Mouse (Mus musculus) cerebellum, adult 9-11 months (tissue): ENCODE measurements around the gene Zranb3.

ENCODE experiments used
- DNase-seq: peaks from one replicate; pipeline ENCODE4 v3.0.0; 2022

Zranb3 gene

DNA sequence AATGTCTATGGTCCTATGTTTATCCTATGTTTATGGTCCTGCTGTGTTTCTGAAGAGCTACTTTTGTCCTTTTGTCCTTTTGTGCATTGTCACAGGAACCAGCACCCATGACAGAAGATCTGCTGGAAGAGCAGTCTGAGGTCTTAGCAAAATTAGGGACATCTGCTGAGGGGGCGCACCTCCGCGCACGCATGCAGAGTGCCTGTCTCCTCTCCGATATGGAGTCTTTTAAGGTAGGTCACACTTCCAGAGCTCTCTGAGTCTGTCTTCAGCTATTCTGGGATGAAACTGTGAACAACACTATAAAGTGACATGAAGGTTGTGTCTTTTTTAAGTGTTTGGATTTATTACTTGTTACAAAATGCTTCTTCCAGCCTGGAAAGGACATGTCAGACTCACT is 168.5 kb downstream of the Zranb3 start:
- no peak for DNase-seq

DNA sequence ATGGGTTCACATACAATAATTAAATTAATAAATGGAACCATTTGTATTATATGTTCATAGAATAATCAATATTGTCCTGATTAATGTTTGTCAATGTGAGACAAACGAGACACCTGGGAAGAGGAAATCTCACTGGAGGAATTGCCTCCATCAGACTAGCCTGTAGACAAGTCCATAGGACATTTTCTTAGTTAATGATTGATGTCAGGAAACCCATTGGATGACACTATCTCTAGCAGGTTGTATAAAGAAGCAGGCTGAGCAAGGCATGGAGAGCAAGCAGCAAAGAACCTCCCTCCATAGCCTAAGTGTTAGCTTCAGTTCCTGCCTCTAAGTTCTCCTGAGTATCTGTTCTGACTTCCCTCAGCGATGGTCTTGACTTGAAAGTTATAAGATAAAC is 169.4 kb downstream of the Zranb3 start:
- DNase-seq = no peak

DNA sequence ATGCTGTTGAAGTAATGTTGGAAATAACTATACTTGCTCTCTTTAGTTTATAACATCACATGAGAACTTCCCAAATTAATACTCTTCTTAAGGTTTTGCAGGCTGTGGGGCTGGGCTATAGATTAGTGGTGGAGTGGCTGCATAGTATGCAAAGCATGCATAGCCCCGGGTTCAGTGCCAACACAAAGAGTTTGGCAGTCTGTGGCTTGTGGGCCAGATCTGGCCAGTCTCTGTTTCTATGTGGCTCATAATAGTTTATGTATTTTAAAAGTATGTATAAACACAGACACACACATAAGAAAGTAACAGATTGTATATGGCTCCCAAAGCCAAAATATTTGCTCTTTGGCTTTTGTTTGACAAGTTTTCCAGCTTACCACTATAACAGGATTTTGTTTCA is 187.0 kb downstream of the Zranb3 start:
- DNase-seq = no peak

DNA sequence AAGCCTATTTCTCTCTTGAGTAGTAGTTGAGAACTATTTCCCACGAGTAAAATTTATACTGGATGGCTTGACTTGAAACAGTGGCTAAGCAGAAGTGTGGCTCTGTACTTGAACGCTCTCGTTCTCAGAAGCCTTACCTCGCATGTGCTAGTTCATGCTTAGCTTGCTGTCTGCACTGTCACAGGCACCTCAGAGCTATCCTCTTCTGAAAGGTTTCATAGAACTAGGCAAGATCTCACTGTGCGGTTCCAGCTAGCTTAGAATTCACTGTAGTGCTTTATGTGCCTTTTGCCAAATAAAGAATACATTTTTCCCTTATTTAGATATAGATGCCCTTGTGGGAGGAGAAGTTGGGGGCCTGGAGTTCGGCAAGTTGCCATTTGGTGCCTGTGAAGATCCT is 187.5 kb downstream of the Zranb3 start:
- DNase-seq = no peak

DNA sequence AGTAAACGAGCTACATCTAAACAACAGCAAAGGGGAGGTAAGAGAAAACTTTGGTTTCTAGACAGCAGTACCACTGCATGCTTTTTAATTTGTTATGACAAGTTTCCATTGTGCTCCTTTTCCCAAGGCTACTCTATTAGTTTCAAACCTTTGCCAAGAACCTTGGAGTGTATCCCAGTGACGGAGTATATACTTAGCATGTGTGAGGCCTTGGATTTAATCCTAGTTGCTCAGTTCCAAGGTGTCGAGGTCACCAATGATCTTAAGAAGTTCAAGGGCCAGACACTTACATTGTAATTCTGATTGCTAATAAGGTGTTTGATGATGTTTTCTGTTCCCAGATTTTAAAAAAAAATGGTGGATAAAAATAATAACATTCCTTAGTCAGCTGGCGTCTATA is 189.7 kb downstream of the Zranb3 start:
- DNase-seq = no peak

DNA sequence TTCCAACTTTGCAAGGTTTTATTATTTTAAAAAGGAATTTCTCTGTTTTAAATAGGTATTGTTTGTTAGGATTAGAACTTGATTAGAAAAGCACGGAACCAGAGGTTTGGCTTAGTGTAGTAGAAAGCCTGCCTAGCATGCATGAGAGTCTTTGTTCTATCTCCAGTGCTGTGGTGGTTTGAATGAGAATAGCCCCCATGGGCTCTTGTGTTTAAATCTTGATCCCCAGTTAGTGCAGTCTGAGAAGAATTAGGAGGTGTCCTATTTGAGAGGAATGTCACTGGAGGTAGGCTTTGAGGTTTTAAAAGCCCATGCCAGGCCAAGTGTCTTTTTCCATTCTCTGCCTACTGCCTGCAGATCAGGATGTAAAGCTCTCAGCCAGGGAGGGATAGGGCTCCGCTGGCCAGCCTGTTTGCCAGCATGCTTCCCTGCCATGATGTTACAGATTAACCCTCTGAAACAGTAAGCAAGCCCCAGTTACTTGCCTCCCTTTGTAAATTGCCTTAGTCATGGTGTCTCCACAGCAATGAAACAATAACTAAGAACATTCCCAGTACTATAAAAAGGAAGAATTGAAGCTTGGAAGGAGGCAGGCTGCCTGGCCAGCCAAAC is 198.0 kb downstream of the Zranb3 start:
- DNase-seq = no peak
